ENCODE assay signal across 8 mouse cellular contexts in the genomic region with DNA sequence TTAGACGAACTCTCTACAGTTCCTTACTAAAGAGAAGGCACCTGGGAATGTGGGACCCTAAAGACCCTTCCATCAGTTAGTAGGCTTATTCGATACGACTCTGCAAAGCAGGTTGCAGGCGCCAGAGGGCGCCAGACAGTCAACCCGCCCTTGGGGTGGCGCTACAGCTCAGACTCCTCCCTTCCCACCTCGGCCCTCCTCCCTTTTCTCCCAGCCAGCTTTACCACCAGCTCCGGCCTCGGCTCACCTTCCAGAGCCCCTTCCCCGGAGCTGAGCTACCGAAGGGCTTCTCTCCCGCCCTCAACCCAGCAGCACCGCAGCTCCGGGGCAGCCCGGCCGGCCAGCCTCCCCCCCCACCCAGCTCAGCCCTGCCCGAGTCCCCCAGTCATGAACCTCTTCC. TPM values are rescaled to one million over a fixed set of nuclear protein-coding genes. Genes with fewer than 3 reads are reported as not detected.
DNase-seq lines count a peak whose midpoint lies in the region; ATAC-seq lines count a peak whose summit lies in the region.

Gene Kdelr1, plus strand, starts transcription at position 149 of the 400 bp plus-strand sequence.

- H3K4me2 ChIP-seq in hindbrain, embryonic 15.5 days = peak within 1 kb of the TSS; percentile 72

- H3K27me3 ChIP-seq in hindbrain, embryonic 15.5 days = no peaks in the 10 kb centered on the region

- peak within 1 kb of the TSS; percentile 84 for H3K4me3 ChIP-seq in hindbrain, embryonic 15.5 days

- no peaks in the 10 kb centered on the region for H3K9me3 ChIP-seq in hindbrain, embryonic 15.5 days

- peak within 1 kb of the TSS; percentile 86 for H3K27ac ChIP-seq in hindbrain, embryonic 15.5 days (replicated peaks)

- peak; percentile 66 for ATAC-seq in hindbrain, embryonic 15.5 days (ENCODE audit: low FRiP score, low read depth)

- peaks cover 29% of the 10 kb centered on the region for H3K36me3 ChIP-seq in hindbrain, embryonic 15.5 days

- WGBS in hindbrain, embryonic 15.5 days = under 1% methylated on average over 17 of the region's 18 CpGs

- peaks cover 54% of the 10 kb centered on the region for H3K4me1 ChIP-seq in hindbrain, embryonic 15.5 days (replicated peaks)

- DNase-seq in R1 (ENCODE audit: low read depth, low spot score) = peak; percentile 90
- DNase-seq in cerebellum, postnatal 25 days = peak; percentile 92 to 94
- DNase-seq in frontal cortex, postnatal 36 days (ENCODE audit: low spot score in 2 of 2) = peak; percentile 89 to 91
- peak; percentile 77 for DNase-seq in left cerebral cortex, adult 11 months (ENCODE audit: low spot score)
- peak; percentile 90 to 93 for DNase-seq in lung, postnatal 4 days
- peak; percentile 79 for DNase-seq in retina, postnatal 7 days (ENCODE audit: low read depth, low spot score)
- peak; percentile 80 for DNase-seq in urinary bladder, adult 2 months (ENCODE audit: low spot score)

- peak within 1 kb of the TSS; percentile 95 for H3K9ac ChIP-seq in hindbrain, embryonic 15.5 days

RNA-seq across cellular contexts. Expression of gene Kdelr1, which starts in this region (rescaled TPM):
- 56.4 and 61.0 TPM in 2 replicates for polyA plus RNA-seq in hindbrain, embryonic 15.5 days (2015; fragmentation: Nextera tagmentation; extraction: Ambion mirVana)
- polyA plus RNA-seq in urinary bladder, adult 2 months (2012; rRNA removed) = 221 and 243 TPM in 2 replicates

Comparison
In these comparisons a context has a peak if more than half of its experiments do, and no peak if none do; other contexts are left out.
1. Peak in every context shown above with its lines: DNase-seq, ATAC-seq, H3K4me3 ChIP-seq and H3K27ac ChIP-seq.